Mouse (Mus musculus) bone marrow macrophage, adult 2 months (primary cell): ENCODE data around the gene Dnah14. TPM values are rescaled to one million over a fixed set of nuclear protein-coding genes. Genes with fewer than 3 reads are reported as not detected.
"Not testable (repeated sequence)": the region's sequence is repeated elsewhere in the genome, so short reads cannot be mapped to it uniquely, and the experiment has no call there.

Experiments used
- H3K27ac ChIP-seq: 2 replicates; pipeline ENCODE4 v1.5.1; 2012; ENCODE audit warnings: low read depth, low read length; ENCODE audit not compliant: insufficient read depth
- H3K4me1 ChIP-seq: 2 replicates; pipeline ENCODE4 v1.6.1; 2012; ENCODE audit warnings: low read length; ENCODE audit not compliant: control insufficient read depth, insufficient read depth
- H3K4me3 ChIP-seq: 2 replicates; pipeline ENCODE4 v1.5.1; 2012; ENCODE audit warnings: mild to moderate bottlenecking, low read length, moderate library complexity; ENCODE audit not compliant: insufficient read depth
- CTCF ChIP-seq: IDR thresholded peaks from 2 replicates; pipeline ENCODE4 v1.5.1; 2012; ENCODE audit warnings: low read depth, mild to moderate bottlenecking, low read length, moderate library complexity
- POLR2A ChIP-seq: IDR thresholded peaks from 2 replicates; pipeline ENCODE4 v1.6.1; 2012; ENCODE audit warnings: mild to moderate bottlenecking, low read depth, low read length, borderline replicate concordance
- polyA plus RNA-seq: library from polyadenylated mRNA; stranded (reverse); fragments of >200 nt; gene quantifications from 2 replicates; pipeline ENCODE4 v1.2.4, GENCODE M21; 2012; ENCODE audit not compliant: missing spikeins, insufficient read depth, insufficient read length

Gene Dnah14
- polyA plus RNA-seq, 1 experiment, result not detected

- Histone ChIP-seq H3K4me3 (no peak overlapping the region), H3K4me1 (no peaks in the 10 kb centered on the region), H3K27ac (no peak overlapping the region)
- TF ChIP-seq POLR2A (no peak), CTCF (no peak)
Observed at GRCm38 (mm10) chr1:181769392-181769791, 193.0 kb downstream of the Dnah14 start.

GRCm38 (mm10) chr1:181771871-181772270, 195.5 kb downstream of the Dnah14 start:
- Histone ChIP-seq H3K27ac (no peak overlapping the region), H3K4me1 (no peaks in the 10 kb centered on the region), H3K4me3 (no peak overlapping the region)
- TF ChIP-seq CTCF (no peak), POLR2A (no peak)

GRCm38 (mm10) chr1:181776541-181776940, 200.2 kb downstream of the Dnah14 start:
- H3K4me1 ChIP-seq, result no peaks in the 10 kb centered on the region
- TF ChIP-seq CTCF (no peak), POLR2A (no peak)
- H3K4me3 ChIP-seq, result no peak overlapping the region
- no peak overlapping the region for H3K27ac ChIP-seq

GRCm38 (mm10) chr1:181782600-181782999, 206.2 kb downstream of the Dnah14 start:
- H3K27ac ChIP-seq, H3K4me3 ChIP-seq, H3K4me1 ChIP-seq: not testable (repeated sequence)

GRCm38 (mm10) chr1:181789952-181790351, 213.6 kb downstream of the Dnah14 start:
- H3K4me1 ChIP-seq, result no peaks in the 10 kb centered on the region
- no peak for TF ChIP-seq POLR2A
- no peak for TF ChIP-seq CTCF
- no peak overlapping the region for H3K27ac ChIP-seq
- H3K4me3 ChIP-seq, result no peak overlapping the region

- no peak overlapping the region for H3K4me3 ChIP-seq
- TF ChIP-seq POLR2A (no peak), CTCF (no peak)
- H3K27ac ChIP-seq, result no peak overlapping the region
- H3K4me1 ChIP-seq, result no peaks in the 10 kb centered on the region
Observed at GRCm38 (mm10) chr1:181793541-181793940, 217.2 kb downstream of the Dnah14 start.

- no peak for TF ChIP-seq POLR2A
- no peak for TF ChIP-seq CTCF
- H3K4me3 ChIP-seq, result no peak overlapping the region
- H3K4me1 ChIP-seq, result no peaks in the 10 kb centered on the region
- no peak overlapping the region for H3K27ac ChIP-seq
Observed at GRCm38 (mm10) chr1:181799911-181800310, 223.6 kb downstream of the Dnah14 start.

- H3K4me1 ChIP-seq, result no peaks in the 10 kb centered on the region
- H3K27ac ChIP-seq, result no peak overlapping the region
- TF ChIP-seq CTCF (no peak), POLR2A (no peak)
- no peak overlapping the region for H3K4me3 ChIP-seq
Observed at GRCm38 (mm10) chr1:181800667-181801066, 224.3 kb downstream of the Dnah14 start.

- TF ChIP-seq CTCF (no peak), POLR2A (no peak)
- no peaks in the 10 kb centered on the region for H3K4me1 ChIP-seq
- no peak overlapping the region for H3K27ac ChIP-seq
- H3K4me3 ChIP-seq, result no peak overlapping the region
Observed at GRCm38 (mm10) chr1:181811481-181812223, 235.3 kb downstream of the Dnah14 start.

- Histone ChIP-seq H3K4me1 (no peaks in the 10 kb centered on the region), H3K4me3 (no peak overlapping the region), H3K27ac (no peak overlapping the region)
- TF ChIP-seq CTCF (no peak), POLR2A (no peak)
Observed at GRCm38 (mm10) chr1:181826716-181827115, 250.4 kb downstream of the Dnah14 start.

GRCm38 (mm10) chr1:181828365-181828764, 252.0 kb downstream of the Dnah14 start:
- no peak overlapping the region for H3K4me3 ChIP-seq
- no peaks in the 10 kb centered on the region for H3K4me1 ChIP-seq
- no peak for TF ChIP-seq POLR2A
- TF ChIP-seq CTCF, result no peak
- H3K27ac ChIP-seq, result no peak overlapping the region
